Mouse (Mus musculus) stomach, embryonic 16.5 days (tissue): ENCODE measurements around the gene Ncam1. TPM values are rescaled to one million over a fixed set of nuclear protein-coding genes. Genes with fewer than 3 reads are reported as not detected.

Experiments used
- ATAC-seq: fragments of 200-750 bp; cut with Nextera tagmentation; 2 replicates; pipeline ENCODE4 v1.8.0; 2017; ENCODE audit warnings: moderate number of reproducible peaks, moderate TSS enrichment; ENCODE audit not compliant: insufficient read depth, low FRiP score
- H3K27ac ChIP-seq: fragments of 300-500 bp; sonication (generic); 2 replicates; pipeline ENCODE4 v1.5.1; 2014; ENCODE audit warnings: low read length
- H3K27me3 ChIP-seq: fragments of 300-500 bp; sonication (generic); 2 replicates; pipeline ENCODE4 v1.6.1; 2014; ENCODE audit warnings: low read length, control low read depth, mixed read lengths; ENCODE audit not compliant: control insufficient read depth, insufficient read depth
- H3K36me3 ChIP-seq: fragments of 300-500 bp; sonication (generic); 2 replicates; pipeline ENCODE4 v1.6.1; 2014; ENCODE audit warnings: low read length; ENCODE audit not compliant: control insufficient read depth, insufficient read depth
- H3K4me1 ChIP-seq: fragments of 300-500 bp; sonication (generic); 2 replicates; pipeline ENCODE4 v1.6.1; 2014; ENCODE audit warnings: low read length, control low read depth, mixed read lengths; ENCODE audit not compliant: control insufficient read depth, insufficient read depth
- H3K4me2 ChIP-seq: fragments of 300-500 bp; sonication (generic); 2 replicates; pipeline ENCODE4 v1.6.1; 2014; ENCODE audit warnings: low read depth, low read length, mixed read lengths
- H3K4me3 ChIP-seq: fragments of 300-500 bp; sonication (generic); replicated peaks from 2 replicates; pipeline ENCODE4 v1.5.1; 2014; ENCODE audit warnings: mild to moderate bottlenecking, low read length
- H3K9ac ChIP-seq: fragments of 300-500 bp; sonication (generic); 2 replicates; pipeline ENCODE4 v1.6.1; 2014; ENCODE audit warnings: low read length
- H3K9me3 ChIP-seq: fragments of 300-500 bp; sonication (generic); replicated peaks from 2 replicates; pipeline ENCODE4 v1.6.1; 2016; ENCODE audit warnings: low read length, control low read depth; ENCODE audit not compliant: control insufficient read depth
- WGBS: fragments of 180-500 bp; shearing (Covaris S2); extraction: QIAGEN DNeasy Blood & Tissue Kit; methylation state at CpG from one replicate; pipeline ENCODE4 v1.1.7; 2014; 5-methylcytosine and 5-hydroxymethylcytosine counted together
- polyA plus RNA-seq: library from polyadenylated mRNA; unstranded; fragments of >200 nt; fragmentation: Nextera tagmentation; extraction: Ambion mirVana; gene quantifications from 2 replicates; pipeline ENCODE4 v1.2.1, GENCODE M21; 2015

Ncam1 gene
- polyA plus RNA-seq, 1 experiment from 2014 or later, result 114 TPM

DNA sequence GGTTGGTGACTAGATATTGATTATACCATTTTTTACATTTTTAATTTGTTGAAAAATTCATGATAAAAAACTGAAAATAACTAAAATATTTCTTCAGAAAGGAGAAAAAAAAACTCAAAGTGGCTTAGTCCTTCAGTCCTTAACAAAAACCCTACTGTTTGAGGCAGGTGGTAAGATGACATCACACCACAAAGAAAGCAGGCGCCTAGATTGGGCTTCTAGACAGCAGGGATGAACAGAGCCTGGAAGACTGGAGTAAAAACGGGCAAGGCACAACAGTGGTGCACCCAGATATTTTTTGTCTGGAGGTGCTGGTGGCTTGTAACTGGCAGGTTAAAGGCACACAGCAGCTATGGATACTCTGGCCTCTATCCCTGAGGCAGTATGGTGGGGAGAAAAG, 168.4 kb downstream of the Ncam1 start:
- ATAC-seq, result no peak
- H3K27ac ChIP-seq, result no peak overlapping the region
- no peak overlapping the region for H3K4me2 ChIP-seq
- no peak overlapping the region for H3K9ac ChIP-seq
- H3K4me3 ChIP-seq, result no peak overlapping the region
- no peaks in the 10 kb centered on the region for H3K27me3 ChIP-seq
- 64% methylated on average over 2 of the region's 2 CpGs for WGBS
- no peaks in the 10 kb centered on the region for H3K4me1 ChIP-seq
- H3K36me3 ChIP-seq, result no peaks in the 10 kb centered on the region
- no peaks in the 10 kb centered on the region for H3K9me3 ChIP-seq

DNA sequence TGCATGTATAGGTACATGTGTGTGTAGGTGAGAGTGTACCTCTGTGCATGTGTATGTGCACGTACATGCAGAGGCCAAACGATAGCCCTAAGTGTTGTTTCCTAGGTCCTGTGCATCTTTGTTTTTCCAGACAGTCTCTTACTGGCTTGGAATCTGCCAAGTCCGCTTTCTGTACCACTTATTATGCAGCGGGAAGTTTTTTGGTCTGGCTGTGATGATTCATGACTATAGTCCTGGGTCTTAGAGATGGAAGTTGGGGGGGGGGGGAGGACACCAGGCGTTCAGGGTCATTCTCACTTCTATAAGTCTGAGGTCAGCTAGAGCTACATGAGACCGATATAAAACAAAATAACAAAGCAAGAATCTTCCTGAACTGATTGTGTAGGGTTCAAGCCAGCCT, 173.8 kb downstream of the Ncam1 start:
- Histone ChIP-seq H3K4me1 (no peaks in the 10 kb centered on the region), H3K9me3 (no peaks in the 10 kb centered on the region), H3K27ac (no peak overlapping the region), H3K9ac (no peak overlapping the region), H3K27me3 (no peaks in the 10 kb centered on the region), H3K36me3 (no peaks in the 10 kb centered on the region; the same call in 1 of the 2 replicates), H3K4me2 (no peak overlapping the region), H3K4me3 (no peak overlapping the region)
- 81% methylated on average over 6 of the region's 6 CpGs for WGBS
- no peak for ATAC-seq

DNA sequence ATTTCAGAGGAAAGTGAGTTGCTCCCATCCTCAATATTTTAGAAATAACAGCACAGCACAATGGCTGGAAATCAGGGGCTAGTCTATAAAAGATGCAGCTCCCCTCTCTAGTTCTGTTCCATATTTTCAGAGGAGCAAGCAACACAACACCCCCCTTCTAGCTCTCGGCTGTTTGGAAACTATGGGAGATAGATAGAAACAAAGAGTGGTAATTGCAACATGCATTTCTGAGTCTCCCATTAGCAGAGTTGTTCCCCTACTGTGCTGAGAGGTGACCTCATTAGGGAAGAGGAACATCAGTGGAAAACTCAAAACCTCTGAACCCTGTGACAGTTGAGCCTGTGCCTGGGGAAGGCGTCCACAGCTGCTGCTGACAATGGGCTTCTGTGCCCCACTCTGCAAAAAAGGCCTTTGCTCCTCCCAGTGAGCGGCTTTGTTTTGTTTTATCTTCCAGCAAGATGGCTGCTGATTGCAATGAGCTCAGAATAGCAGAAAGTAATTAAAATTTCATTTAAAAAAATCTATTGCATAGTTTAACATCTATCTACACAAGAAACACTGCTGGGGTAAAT, 174.7 kb downstream of the Ncam1 start:
- Histone ChIP-seq H3K27ac (no peak overlapping the region), H3K4me2 (no peak overlapping the region), H3K9ac (no peak overlapping the region), H3K9me3 (no peaks in the 10 kb centered on the region), H3K36me3 (no peaks in the 10 kb centered on the region; the same call in 1 of the 2 replicates), H3K4me1 (no peaks in the 10 kb centered on the region), H3K4me3 (no peak overlapping the region), H3K27me3 (no peaks in the 10 kb centered on the region)
- WGBS, result 66% methylated on average over 3 of the region's 3 CpGs
- no peak for ATAC-seq

DNA sequence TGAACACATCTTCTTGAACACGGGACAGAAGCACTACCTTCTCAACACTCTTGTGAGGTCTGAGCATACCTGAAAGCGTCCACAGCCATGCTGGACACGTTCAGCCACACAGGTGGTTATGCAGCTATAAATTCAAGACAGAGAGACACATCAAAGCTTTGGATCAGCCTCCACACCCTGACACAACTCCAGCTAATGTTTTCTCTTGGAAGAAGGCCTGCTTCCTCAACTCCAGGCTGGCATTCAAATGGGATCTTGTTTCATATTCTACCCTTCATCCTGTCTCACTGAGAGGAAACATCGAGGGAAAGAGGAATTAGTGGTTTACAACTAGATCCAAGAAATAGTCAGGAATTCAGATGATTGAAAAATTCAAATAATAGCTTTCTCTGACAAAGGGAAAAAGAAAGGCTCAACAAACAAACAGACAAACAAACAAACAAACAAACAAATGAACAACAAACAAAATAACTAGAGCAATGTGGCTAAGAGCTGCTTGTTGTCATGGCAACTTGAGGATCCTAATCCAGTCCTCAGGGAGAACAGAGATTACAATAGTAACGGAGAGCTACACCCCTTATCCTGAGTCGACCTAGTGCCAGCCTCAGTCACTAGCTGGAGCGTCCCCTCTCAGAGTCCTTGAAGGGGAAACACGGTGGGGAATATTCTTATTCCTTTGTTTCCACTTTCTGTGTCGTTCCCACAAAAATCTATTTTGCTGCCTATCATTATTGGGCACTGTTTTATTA, 175.6 kb downstream of the Ncam1 start:
- Histone ChIP-seq H3K27ac (no peak overlapping the region), H3K27me3 (no peaks in the 10 kb centered on the region), H3K36me3 (no peaks in the 10 kb centered on the region; the same call in 1 of the 2 replicates), H3K4me2 (no peak overlapping the region), H3K9me3 (no peaks in the 10 kb centered on the region), H3K9ac (no peak overlapping the region), H3K4me3 (no peak overlapping the region), H3K4me1 (no peaks in the 10 kb centered on the region)
- no peak for ATAC-seq
- 74% methylated on average over 9 of the region's 9 CpGs for WGBS

DNA sequence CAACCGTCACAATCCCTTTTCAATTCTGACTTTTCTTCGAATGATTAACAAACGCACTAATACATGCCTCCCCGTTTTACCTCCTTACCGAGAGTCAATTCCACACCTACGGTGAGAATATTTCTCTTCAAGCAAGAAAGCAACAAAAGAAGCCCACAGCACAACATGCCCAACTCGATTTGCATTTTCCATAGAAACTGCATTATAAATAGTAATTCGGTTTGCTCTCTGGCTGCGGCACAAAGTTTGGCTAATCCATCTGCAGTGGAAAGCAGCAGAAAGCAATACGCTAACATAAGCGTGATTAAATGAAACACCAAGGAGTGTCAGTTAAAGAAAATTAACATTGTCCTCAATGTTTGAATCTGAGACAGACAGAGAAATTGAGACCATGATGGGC, 177.0 kb downstream of the Ncam1 start:
- no peak overlapping the region for H3K4me2 ChIP-seq
- no peak for ATAC-seq
- H3K27ac ChIP-seq, result no peak overlapping the region
- H3K4me3 ChIP-seq, result no peak overlapping the region
- H3K9me3 ChIP-seq, result no peaks in the 10 kb centered on the region
- no peaks in the 10 kb centered on the region for H3K27me3 ChIP-seq
- no peaks in the 10 kb centered on the region for H3K4me1 ChIP-seq
- H3K9ac ChIP-seq, result no peak overlapping the region
- WGBS, result 91% methylated on average over 11 of the region's 11 CpGs
- no peaks in the 10 kb centered on the region; the same call in 1 of the 2 replicates for H3K36me3 ChIP-seq

DNA sequence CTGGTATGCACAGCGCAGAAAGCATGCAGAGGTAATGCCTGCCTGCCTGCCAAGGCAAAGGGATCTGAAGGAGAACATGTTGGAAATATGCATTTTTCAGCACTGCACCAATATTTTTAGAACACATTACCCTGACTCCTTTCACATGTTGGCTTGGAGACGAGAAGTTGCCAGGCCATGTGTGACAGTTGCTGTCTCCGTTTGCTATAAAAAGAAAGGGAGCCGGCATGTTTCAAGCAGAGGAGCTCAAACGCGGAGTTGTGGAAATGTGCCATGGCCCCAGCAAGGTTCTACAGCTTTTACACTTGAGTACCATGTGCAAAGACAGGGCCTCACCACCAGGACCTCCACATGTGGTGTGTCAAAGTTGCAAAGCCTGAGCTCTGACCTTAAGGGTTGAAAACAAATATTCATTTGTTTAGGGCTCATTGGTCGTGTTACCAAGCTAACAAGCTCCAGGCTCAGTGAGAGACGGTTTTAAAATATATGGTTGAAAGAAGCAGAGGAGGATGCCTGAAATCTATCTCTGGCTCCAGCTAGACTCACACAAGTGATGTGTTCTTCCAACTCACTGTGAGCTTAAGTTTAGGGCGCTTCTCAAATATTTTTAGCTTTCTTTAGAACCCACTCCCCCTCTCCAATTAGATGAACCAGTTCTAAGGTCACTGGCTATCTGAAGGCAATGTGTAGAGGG, 179.9 kb downstream of the Ncam1 start:
- ATAC-seq, result no peak
- WGBS, result 80% methylated on average over 9 of the region's 9 CpGs
- H3K4me1 ChIP-seq, result no peaks in the 10 kb centered on the region

DNA sequence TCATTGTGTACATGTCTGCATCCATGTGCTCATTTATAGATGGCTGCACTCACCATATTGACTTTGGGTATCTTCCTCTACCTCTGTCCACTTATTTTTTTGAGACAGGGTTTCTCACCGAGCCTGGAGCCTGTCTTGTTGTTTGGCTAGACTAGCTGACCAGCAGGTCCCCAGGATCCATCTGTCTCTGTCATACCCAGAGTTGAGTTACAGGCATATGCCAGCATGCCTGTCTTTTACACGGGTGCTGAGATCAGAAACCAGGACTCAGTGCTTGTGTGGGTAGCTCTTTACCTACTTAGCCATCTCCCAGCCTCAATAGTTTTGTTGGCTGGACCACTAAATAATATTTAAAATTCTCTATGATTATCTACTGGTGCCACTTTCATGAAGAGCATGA, 180.5 kb downstream of the Ncam1 start:
- H3K27ac ChIP-seq, result no peak overlapping the region
- H3K36me3 ChIP-seq, result no peaks in the 10 kb centered on the region; the same call in 1 of the 2 replicates
- no peak overlapping the region for H3K4me3 ChIP-seq
- H3K4me2 ChIP-seq, result no peak overlapping the region
- H3K27me3 ChIP-seq, result no peaks in the 10 kb centered on the region
- no peaks in the 10 kb centered on the region for H3K4me1 ChIP-seq
- H3K9me3 ChIP-seq, result no peaks in the 10 kb centered on the region
- 65% methylated on average over 2 of the region's 2 CpGs for WGBS
- ATAC-seq, result no peak
- H3K9ac ChIP-seq, result no peak overlapping the region

More for the DNA sequence above, 179.9 kb downstream of the Ncam1 start:
- Histone ChIP-seq H3K27ac (no peak overlapping the region), H3K4me3 (no peak overlapping the region), H3K9me3 (no peaks in the 10 kb centered on the region), H3K4me2 (no peak overlapping the region), H3K27me3 (no peaks in the 10 kb centered on the region), H3K9ac (no peak overlapping the region), H3K36me3 (no peaks in the 10 kb centered on the region; the same call in 1 of the 2 replicates)

DNA sequence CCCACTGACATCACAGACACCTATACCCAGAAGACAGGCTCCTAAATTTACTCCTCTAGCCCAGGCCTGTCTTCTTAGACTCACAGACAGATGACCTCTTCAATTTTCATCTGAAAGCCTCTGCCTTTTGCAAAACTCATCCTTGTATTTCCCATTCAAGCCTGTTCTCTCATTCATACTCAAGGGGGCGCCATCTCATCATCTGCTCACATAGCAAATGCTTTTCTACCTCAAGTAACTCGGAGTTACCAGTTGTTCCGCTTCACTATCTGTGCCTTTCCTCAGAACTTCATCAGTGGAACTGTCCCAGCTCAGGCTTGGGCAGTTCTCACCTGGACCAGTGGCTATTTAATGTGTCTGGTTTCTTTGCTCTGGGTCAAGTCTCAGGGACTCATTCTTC, 181.5 kb downstream of the Ncam1 start:
- Histone ChIP-seq H3K27me3 (no peaks in the 10 kb centered on the region), H3K4me2 (no peak overlapping the region), H3K4me3 (no peak overlapping the region), H3K27ac (no peak overlapping the region), H3K36me3 (no peaks in the 10 kb centered on the region), H3K9ac (no peak overlapping the region), H3K9me3 (no peaks in the 10 kb centered on the region), H3K4me1 (no peaks in the 10 kb centered on the region)
- ATAC-seq, result no peak
- WGBS, result 13% methylated on average over 3 of the region's 3 CpGs

DNA sequence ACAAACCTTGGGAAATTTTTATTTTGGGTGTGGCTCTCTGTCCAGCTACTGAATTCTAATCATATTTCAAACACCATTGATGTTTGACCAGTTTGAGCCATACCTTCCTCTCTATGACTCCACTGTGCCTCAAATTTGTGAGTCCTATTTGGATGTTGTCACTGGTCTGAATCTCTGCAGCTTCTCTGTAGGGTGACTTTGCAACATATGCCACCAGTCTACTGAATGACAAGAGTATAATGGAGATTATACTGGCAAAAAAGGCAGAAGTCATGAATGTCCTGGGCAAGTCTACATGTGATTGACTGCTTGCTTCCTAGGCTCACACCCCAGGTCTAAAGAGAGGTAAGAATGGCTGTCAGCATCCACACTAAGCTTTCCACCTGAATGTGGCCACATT, 186.3 kb downstream of the Ncam1 start:
- Histone ChIP-seq H3K4me3 (no peak overlapping the region), H3K27me3 (no peaks in the 10 kb centered on the region), H3K4me2 (no peak overlapping the region), H3K4me1 (no peaks in the 10 kb centered on the region), H3K27ac (no peak overlapping the region), H3K9ac (no peak overlapping the region), H3K9me3 (no peaks in the 10 kb centered on the region), H3K36me3 (no peaks in the 10 kb centered on the region)
- ATAC-seq, result no peak
